Mouse (Mus musculus) intestine, embryonic 14.5 days (tissue): ENCODE measurements around the gene Rpl9. TPM values are rescaled to one million over a fixed set of nuclear protein-coding genes. Genes with fewer than 3 reads are reported as not detected.

ENCODE experiments used
- ATAC-seq: fragments of 200-750 bp; cut with Nextera tagmentation; replicated peaks from 2 replicates; pipeline ENCODE4 v1.8.0; 2017; ENCODE audit warnings: low read depth, moderate number of reproducible peaks, moderate TSS enrichment, moderate library complexity; ENCODE audit not compliant: low FRiP score, low TSS enrichment
- DNase-seq: peaks from one replicate; pipeline ENCODE4 v3.0.0-alpha.2; 2018; ENCODE audit warnings: low spot score
- H3K27ac ChIP-seq: fragments of 300-500 bp; sonication (generic); 2 replicates; pipeline ENCODE4 v1.5.1; 2014; ENCODE audit warnings: low read depth, mild to moderate bottlenecking, control low read depth
- H3K27me3 ChIP-seq: fragments of 300-500 bp; sonication (generic); replicated peaks from 2 replicates; pipeline ENCODE4 v1.6.1; 2014; ENCODE audit warnings: low read length, control low read depth; ENCODE audit not compliant: control insufficient read depth, insufficient read depth
- H3K36me3 ChIP-seq: fragments of 300-500 bp; sonication (generic); 2 replicates; pipeline ENCODE4 v1.6.1; 2014; ENCODE audit warnings: low read length, control low read depth; ENCODE audit not compliant: control insufficient read depth, insufficient read depth
- H3K4me1 ChIP-seq: fragments of 300-500 bp; sonication (generic); replicated peaks from 2 replicates; pipeline ENCODE4 v1.6.1; 2014; ENCODE audit warnings: low read length, control low read depth, mixed read lengths; ENCODE audit not compliant: control insufficient read depth, insufficient read depth
- H3K4me2 ChIP-seq: fragments of 300-500 bp; sonication (generic); 2 replicates; pipeline ENCODE4 v1.6.1; 2014; ENCODE audit warnings: low read length
- H3K4me3 ChIP-seq: fragments of 300-500 bp; sonication (generic); 2 replicates; pipeline ENCODE4 v1.5.1; 2014; ENCODE audit warnings: low read depth, low read length, control low read depth, mixed read lengths
- H3K9ac ChIP-seq: fragments of 300-500 bp; sonication (generic); 2 replicates; pipeline ENCODE4 v1.6.1; 2014; ENCODE audit warnings: mild to moderate bottlenecking, low read length
- H3K9me3 ChIP-seq: fragments of 300-500 bp; sonication (generic); 2 replicates; pipeline ENCODE4 v1.6.1; 2016; ENCODE audit warnings: low read length, control low read depth; ENCODE audit not compliant: control insufficient read depth
- WGBS: fragments of 180-500 bp; shearing (Covaris S2); extraction: QIAGEN DNeasy Blood & Tissue Kit; methylation state at CpG from one replicate; pipeline ENCODE4 v1.1.7; 2014; 5-methylcytosine and 5-hydroxymethylcytosine counted together
- polyA plus RNA-seq: library from polyadenylated mRNA; unstranded; fragments of >200 nt; fragmentation: Nextera tagmentation; extraction: Ambion mirVana; gene quantifications from 2 replicates; pipeline ENCODE4 v1.2.1, GENCODE M21; 2014

Gene Rpl9
- polyA plus RNA-seq, 1 experiment from 2014 or later = 1,354 TPM

- H3K9ac ChIP-seq = no peak overlapping the region
These were observed 33.0 kb upstream of the Rpl9 start for GRCm38 (mm10) chr5:65424215-65424614.

GRCm38 (mm10) chr5:65422803-65423202, 31.6 kb upstream of the Rpl9 start:
- Histone ChIP-seq H3K4me3 (no peak overlapping the region), H3K27me3 (no peaks in the 10 kb centered on the region), H3K9me3 (no peaks in the 10 kb centered on the region), H3K9ac (no peak overlapping the region), H3K27ac (no peak overlapping the region), H3K4me1 (no peaks in the 10 kb centered on the region), H3K36me3 (peaks cover 69% of the 10 kb centered on the region), H3K4me2 (no peak overlapping the region)
- ATAC-seq (no peak), DNase-seq (no peak)
- 95% methylated on average over 8 of the region's 8 CpGs for WGBS

More at GRCm38 (mm10) chr5:65424215-65424614, 33.0 kb upstream of the Rpl9 start:
- ATAC-seq = peak; percentile 84
- Histone ChIP-seq H3K36me3 (peaks cover 58% of the 10 kb centered on the region), H3K27me3 (no peaks in the 10 kb centered on the region), H3K4me3 (no peak overlapping the region), H3K9me3 (no peaks in the 10 kb centered on the region), H3K4me1 (no peaks in the 10 kb centered on the region), H3K4me2 (no peak overlapping the region), H3K27ac (no peak overlapping the region)
- 75% methylated on average over 6 of the region's 6 CpGs for WGBS
- DNase-seq = no peak

GRCm38 (mm10) chr5:65420822-65421221, 29.6 kb upstream of the Rpl9 start:
- H3K36me3 ChIP-seq = peaks cover 70% of the 10 kb centered on the region
- H3K4me3 ChIP-seq = no peak overlapping the region
- H3K27me3 ChIP-seq = no peaks in the 10 kb centered on the region
- no peaks in the 10 kb centered on the region for H3K9me3 ChIP-seq
- ATAC-seq (peak; percentile 37; the same call in 1 of the 2 replicates), DNase-seq (no peak)
- WGBS = 49% methylated on average over 6 of the region's 6 CpGs
- H3K9ac ChIP-seq = no peak overlapping the region
- H3K4me1 ChIP-seq = peaks cover 4% of the 10 kb centered on the region; the same call in 1 of the 2 replicates
- H3K27ac ChIP-seq = no peak overlapping the region
- H3K4me2 ChIP-seq = no peak overlapping the region

- Histone ChIP-seq H3K4me1 (peaks cover 5% of the 10 kb centered on the region; the same call in 1 of the 2 replicates), H3K36me3 (peaks cover 63% of the 10 kb centered on the region), H3K4me3 (no peak overlapping the region), H3K27me3 (no peaks in the 10 kb centered on the region), H3K4me2 (no peak overlapping the region), H3K9ac (no peak overlapping the region), H3K9me3 (no peaks in the 10 kb centered on the region), H3K27ac (no peak overlapping the region)
- ATAC-seq (no peak), DNase-seq (no peak)
- 82% methylated on average over 10 of the region's 10 CpGs for WGBS
These were observed 27.9 kb upstream of the Rpl9 start for GRCm38 (mm10) chr5:65419136-65419535.

GRCm38 (mm10) chr5:65415653-65416458, 24.6 kb upstream of the Rpl9 start:
- H3K9me3 ChIP-seq = no peaks in the 10 kb centered on the region

GRCm38 (mm10) chr5:65407989-65408388, 16.7 kb upstream of the Rpl9 start:
- Histone ChIP-seq H3K4me3 (no peak overlapping the region), H3K4me2 (no peak overlapping the region), H3K9ac (no peak overlapping the region), H3K27me3 (no peaks in the 10 kb centered on the region), H3K9me3 (no peaks in the 10 kb centered on the region), H3K4me1 (no peaks in the 10 kb centered on the region), H3K36me3 (peaks cover 65% of the 10 kb centered on the region), H3K27ac (no peak overlapping the region)
- WGBS = 67% methylated on average over 12 of the region's 12 CpGs
- ATAC-seq = no peak
- no peak for DNase-seq

More at GRCm38 (mm10) chr5:65415653-65416458, 24.6 kb upstream of the Rpl9 start:
- Histone ChIP-seq H3K9ac (peak overlapping the region; percentile 25; the same call in 1 of the 2 replicates), H3K27me3 (no peaks in the 10 kb centered on the region), H3K27ac (peak overlapping the region; percentile 79), H3K4me3 (no peak overlapping the region), H3K4me2 (peak overlapping the region; percentile 21; the same call in 1 of the 2 replicates), H3K4me1 (peaks cover 5% of the 10 kb centered on the region; the same call in 1 of the 2 replicates), H3K36me3 (peaks cover 48% of the 10 kb centered on the region)
- peak; percentile 54 for ATAC-seq
- peak; percentile 73 for DNase-seq
- WGBS = 25% methylated on average over 26 of the region's 26 CpGs

GRCm38 (mm10) chr5:65401251-65401994, 10.2 kb upstream of the Rpl9 start:
- no peak overlapping the region for H3K27ac ChIP-seq
- peak; percentile 83 for DNase-seq
- no peaks in the 10 kb centered on the region for H3K4me1 ChIP-seq
- no peak overlapping the region for H3K4me2 ChIP-seq
- no peak overlapping the region for H3K9ac ChIP-seq
- no peak overlapping the region for H3K4me3 ChIP-seq
- ATAC-seq = peak; percentile 81; the same call in 1 of the 2 replicates
- peaks cover 86% of the 10 kb centered on the region for H3K36me3 ChIP-seq
- no peaks in the 10 kb centered on the region for H3K27me3 ChIP-seq
- no peaks in the 10 kb centered on the region for H3K9me3 ChIP-seq
- WGBS = 27% methylated on average over 2 of the region's 2 CpGs

GRCm38 (mm10) chr5:65394425-65394824, 3.2 kb upstream of the Rpl9 start:
- Histone ChIP-seq H3K27me3 (no peaks in the 10 kb centered on the region), H3K9ac (no peak overlapping the region), H3K4me2 (no peak overlapping the region), H3K4me1 (peaks cover 7% of the 10 kb centered on the region), H3K9me3 (no peaks in the 10 kb centered on the region), H3K27ac (no peak overlapping the region), H3K4me3 (no peak overlapping the region), H3K36me3 (peaks cover 55% of the 10 kb centered on the region)
- DNase-seq (no peak), ATAC-seq (no peak)
- 89% methylated on average over 7 of the region's 7 CpGs for WGBS
